Mouse (Mus musculus) ES-E14 (cell line): ENCODE data around the gene Gm6803. TPM values are rescaled to one million over a fixed set of nuclear protein-coding genes. Genes with fewer than 3 reads are reported as not detected.
A peak's percentile ranks its signal among the peaks of the same experiment; 100 is the strongest.
"Not testable (repeated sequence)": the region's sequence is repeated elsewhere in the genome, so short reads cannot be mapped to it uniquely, and the experiment has no call there.

Experiments
- DNase-seq: peaks from one replicate; pipeline ENCODE4 v3.0.0-alpha.2; 2013; ENCODE audit warnings: low read depth, low spot score
- H3K27ac ChIP-seq: 2 replicates; pipeline ENCODE4 v1.5.1; 2012; ENCODE audit warnings: low read depth, mild to moderate bottlenecking, low read length, moderate library complexity, mixed read lengths; ENCODE audit not compliant: poor library complexity, insufficient read depth, severe bottlenecking
- H3K36me3 ChIP-seq: 2 replicates; pipeline ENCODE4 v1.6.1; 2012; ENCODE audit warnings: mild to moderate bottlenecking, low read length, moderate library complexity, mixed read lengths; ENCODE audit not compliant: control insufficient read depth, poor library complexity, insufficient read depth, severe bottlenecking
- H3K4me1 ChIP-seq, 2 experiments: fragments of 150-350 bp in 1 of 2; sonication (generic) in 1 of 2; 2 replicates each; pipeline ENCODE4 v1.6.1; 2012; ENCODE audit warnings: low read length in 2 of 2, mild to moderate bottlenecking in 1 of 2, mixed read lengths in 1 of 2; ENCODE audit not compliant: control insufficient read depth in 2 of 2, insufficient read depth in 2 of 2, poor library complexity in 1 of 2
- H3K4me3 ChIP-seq, 2 experiments: fragments of 150-350 bp in 1 of 2; sonication (generic) in 1 of 2; 2 replicates each; pipeline ENCODE4 v1.5.1; 2012; ENCODE audit warnings: low read length in 2 of 2, low read depth in 1 of 2, mild to moderate bottlenecking in 1 of 2, mixed read lengths in 1 of 2; ENCODE audit not compliant: insufficient read depth in 1 of 2, poor library complexity in 1 of 2, severe bottlenecking in 1 of 2
- H3K9ac ChIP-seq: 2 replicates; pipeline ENCODE4 v1.6.1; 2012; ENCODE audit warnings: low read depth, mild to moderate bottlenecking, low read length, mixed read lengths; ENCODE audit not compliant: poor library complexity, insufficient read depth, severe bottlenecking
- H3K9me3 ChIP-seq: fragments of 150-350 bp; sonication (generic); 2 replicates; pipeline ENCODE4 v1.6.1; 2012; ENCODE audit warnings: low read depth, mild to moderate bottlenecking, low read length; ENCODE audit not compliant: control insufficient read depth, insufficient read depth
- in situ Hi-C, 2 experiments: fragments of 600-800 bp; cut with MboI; formaldehyde crosslinking; loops; one replicate each; pipeline ENCODE4 v1.15.1; 2025; ENCODE audit warnings: low sequenced_read_pairs in 2 of 2, inconsistent platforms in 1 of 2; ENCODE audit not compliant: unreplicated experiment in 2 of 2
- total RNA-seq: library from RNA; depleted of rRNA; stranded (reverse); fragments of 300-350 nt; gene quantifications from 2 replicates; pipeline ENCODE4 v1.2.3, GENCODE M21; 2012; rRNA removed

Gene Gm6803
- total RNA-seq, result not detected in 2 replicates

DNA sequence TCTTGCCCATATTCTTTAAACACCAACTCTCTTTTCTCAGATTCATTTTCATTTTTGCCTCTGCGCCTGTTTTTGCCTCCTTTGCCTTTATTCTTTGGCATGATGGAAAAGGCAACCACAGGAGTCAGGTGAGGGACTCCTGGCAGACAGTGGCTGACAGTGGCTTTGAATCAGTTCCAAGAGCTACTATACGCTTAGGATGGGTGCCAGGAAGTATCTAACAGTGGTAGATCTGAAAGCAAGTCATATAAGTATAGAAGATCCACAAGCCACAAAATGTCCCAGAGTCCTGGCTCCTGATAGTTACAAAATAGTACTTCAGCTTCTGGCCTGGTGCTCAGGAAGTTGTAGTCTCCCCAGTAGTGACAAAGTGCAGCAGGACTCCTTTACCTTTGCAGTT is at the start of gene Gm6803:
Gene Gm6803 (minus strand): TSS at position 101 of the 400 bp plus-strand sequence.
- H3K9me3 ChIP-seq, H3K9ac ChIP-seq, H3K36me3 ChIP-seq, H3K27ac ChIP-seq, in situ Hi-C loops, H3K4me1 ChIP-seq, DNase-seq, H3K4me3 ChIP-seq: not testable (repeated sequence)

DNA sequence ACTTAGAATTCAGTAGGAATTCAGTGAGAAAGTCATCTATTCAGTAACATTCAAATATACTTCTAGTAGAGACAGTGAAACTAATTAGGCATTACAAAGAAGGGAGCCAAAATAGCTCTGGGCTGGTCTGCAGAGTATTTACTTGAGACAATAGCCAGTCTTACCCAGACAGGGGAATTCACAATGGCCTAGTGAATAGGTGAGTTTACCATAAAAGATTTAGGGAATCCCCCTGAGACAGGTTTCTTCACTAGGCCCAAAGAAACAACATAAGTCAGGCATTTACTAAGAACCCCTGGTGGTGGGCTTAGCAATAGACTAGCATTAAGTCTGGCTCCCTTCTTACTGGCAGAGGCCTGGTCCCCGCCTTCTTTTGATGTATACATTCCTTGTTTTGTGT is 26.7 kb upstream of the Gm6803 start:
- H3K4me3 ChIP-seq, H3K9ac ChIP-seq, H3K9me3 ChIP-seq, H3K4me1 ChIP-seq, H3K36me3 ChIP-seq, in situ Hi-C loops: not testable (repeated sequence)
- peak overlapping the region; percentile 82; the same call in 1 of the 2 replicates for H3K27ac ChIP-seq
- DNase-seq, result peak; percentile 47

DNA sequence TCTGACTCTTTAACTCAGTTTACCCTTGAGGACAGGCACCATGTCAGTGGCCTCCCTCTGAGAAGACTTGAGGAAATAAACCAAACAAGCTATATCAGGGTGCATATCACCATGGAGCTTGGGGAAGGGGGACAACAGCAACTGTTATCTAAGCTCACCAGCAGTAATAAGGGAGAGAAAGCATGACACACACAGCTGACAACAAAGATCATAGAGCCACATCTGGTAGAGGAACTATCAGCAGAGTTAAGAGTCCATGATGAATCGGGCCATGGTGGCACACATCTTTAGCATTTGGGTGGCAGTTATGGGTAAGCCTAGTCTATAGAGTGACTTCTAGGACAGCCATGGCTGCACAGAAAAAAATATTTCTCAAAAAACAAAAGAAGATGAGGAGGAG is 21.1 kb upstream of the Gm6803 start:
- H3K9me3 ChIP-seq, H3K27ac ChIP-seq, H3K4me1 ChIP-seq, H3K4me3 ChIP-seq, H3K36me3 ChIP-seq, DNase-seq, H3K9ac ChIP-seq, in situ Hi-C loops: not testable (repeated sequence)

- H3K27ac ChIP-seq, H3K4me1 ChIP-seq, H3K36me3 ChIP-seq, DNase-seq, H3K9me3 ChIP-seq, in situ Hi-C loops, H3K4me3 ChIP-seq, H3K9ac ChIP-seq: not testable (repeated sequence)
These were observed 20.5 kb upstream of the Gm6803 start for GRCm38 (mm10) chr12:88039062-88039461.

GRCm38 (mm10) chr12:88032250-88032649 is 13.7 kb upstream of the Gm6803 start:
- DNase-seq, H3K9ac ChIP-seq, H3K9me3 ChIP-seq, H3K4me3 ChIP-seq, H3K36me3 ChIP-seq, H3K4me1 ChIP-seq, H3K27ac ChIP-seq, in situ Hi-C loops: not testable (repeated sequence)

GRCm38 (mm10) chr12:88026704-88027103 is 8.1 kb upstream of the Gm6803 start, which contains the start of gene Gm2056:
Gene Gm2056, plus strand, starts transcription at chr12:88027004.
- H3K9me3 ChIP-seq, H3K4me1 ChIP-seq, H3K27ac ChIP-seq, in situ Hi-C loops, H3K36me3 ChIP-seq, H3K4me3 ChIP-seq, DNase-seq, H3K9ac ChIP-seq: not testable (repeated sequence)

DNA sequence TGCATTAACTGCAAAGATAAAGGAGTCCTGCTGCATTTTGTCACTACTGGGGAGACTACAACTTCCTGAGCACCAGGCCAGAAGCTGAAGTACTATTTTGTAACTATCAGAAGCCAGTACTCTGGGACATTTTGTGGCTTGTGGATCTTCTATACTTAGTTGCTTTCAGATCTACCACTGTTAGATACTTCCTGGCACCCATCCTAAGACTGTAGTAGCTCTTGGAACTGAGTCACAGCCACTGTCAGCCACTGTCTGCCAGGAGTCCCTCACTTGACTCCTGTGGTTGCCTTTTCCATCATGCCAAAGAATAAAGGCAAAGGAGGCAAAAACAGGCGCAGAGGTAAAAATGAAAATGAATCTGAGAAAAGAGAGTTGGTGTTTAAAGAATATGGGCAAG is 7.0 kb downstream of the Gm6803 start, which contains the start of gene Gm2075:
Gene Gm2075 (plus strand): TSS at position 301 of the 400 bp plus-strand sequence.
- H3K9ac ChIP-seq, H3K9me3 ChIP-seq, H3K36me3 ChIP-seq, H3K27ac ChIP-seq, H3K4me1 ChIP-seq, in situ Hi-C loops, DNase-seq, H3K4me3 ChIP-seq: not testable (repeated sequence)

DNA sequence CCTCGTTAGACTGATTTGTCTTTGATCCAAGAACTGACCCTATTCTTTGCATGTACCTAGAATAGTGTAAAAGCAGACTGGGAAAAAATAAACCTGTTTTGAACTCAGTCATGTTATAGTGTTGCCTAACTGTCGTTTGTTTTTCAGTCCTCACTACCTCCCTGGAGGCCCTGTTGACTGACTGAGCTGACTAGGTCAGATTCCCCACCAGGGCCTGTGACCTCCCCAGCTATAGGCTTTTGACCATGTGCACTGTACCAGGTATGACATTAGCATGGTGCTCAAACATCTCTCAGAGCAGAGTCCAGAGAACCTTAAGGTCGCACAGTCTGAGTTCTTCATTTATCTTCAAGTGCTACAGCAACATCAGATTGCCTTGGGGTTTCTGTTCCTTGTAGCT is 14.5 kb downstream of the Gm6803 start:
- not testable (repeated sequence) for H3K4me3 ChIP-seq

More for the DNA sequence above, 14.5 kb downstream of the Gm6803 start:
- H3K4me1 ChIP-seq, H3K36me3 ChIP-seq, H3K9me3 ChIP-seq, DNase-seq, H3K9ac ChIP-seq, in situ Hi-C loops, H3K27ac ChIP-seq: not testable (repeated sequence)
